Mouse (Mus musculus): ENCODE results near the gene D17Wsu92e. TPM values are rescaled to one million over a fixed set of nuclear protein-coding genes. Genes with fewer than 3 reads are reported as not detected.

The D17Wsu92e gene
- polyA plus RNA-seq, 1 experiment, result 89.6 TPM

DNA sequence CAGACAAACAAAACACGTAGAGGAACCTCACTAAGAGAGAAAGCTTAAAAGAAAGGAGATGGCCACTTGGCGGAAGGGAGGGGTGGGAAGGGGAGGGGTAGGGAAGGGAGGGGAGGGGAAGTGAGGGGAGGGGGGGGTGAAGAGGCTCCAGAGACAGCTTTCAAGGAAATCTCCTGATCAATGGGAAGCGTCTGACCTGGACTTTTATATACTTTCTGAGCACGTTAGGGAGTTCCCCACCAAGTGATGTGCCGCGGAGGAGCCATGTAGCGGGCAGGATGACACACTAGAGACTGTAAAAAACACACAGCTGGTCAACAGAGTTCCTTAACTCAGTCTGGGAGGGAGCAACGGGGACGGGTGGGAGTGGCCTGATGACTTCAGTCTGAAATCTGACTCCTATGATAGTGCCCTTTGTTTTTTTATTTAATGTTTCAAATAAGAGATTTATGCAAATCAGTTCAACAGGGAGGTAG, 6.5 kb upstream of the D17Wsu92e start:
- Histone ChIP-seq H3K4me1 (ENCODE audit: control insufficient read depth, insufficient read depth, insufficient read length, low read length) (peaks cover 18% of the 10 kb centered on the region), H3K36me3 (ENCODE audit: control insufficient read depth, insufficient read depth, low read length) (no peaks in the 10 kb centered on the region), H3K4me3 (ENCODE audit: low read depth, low read length) (peak overlapping the region; percentile 46; the same call in 1 of the 2 replicates), H3K27ac (ENCODE audit: insufficient read depth, low read depth, low read length) (peak overlapping the region; percentile 59; the same call in 1 of the 2 replicates), H3K27me3 (ENCODE audit: control insufficient read depth, insufficient read depth, low read length) (no peaks in the 10 kb centered on the region)
- TF ChIP-seq CTCF (IDR thresholded peaks at IDR 0.05; ENCODE audit: extremely low read depth, insufficient read length, insufficient replicate concordance, low read depth, low read length) (no peak), POLR2A (IDR thresholded peaks at IDR 0.05; ENCODE audit: low read depth, low read length) (no peak)
- WGBS, result 4% methylated on average over 9 of the region's 9 CpGs

DNA sequence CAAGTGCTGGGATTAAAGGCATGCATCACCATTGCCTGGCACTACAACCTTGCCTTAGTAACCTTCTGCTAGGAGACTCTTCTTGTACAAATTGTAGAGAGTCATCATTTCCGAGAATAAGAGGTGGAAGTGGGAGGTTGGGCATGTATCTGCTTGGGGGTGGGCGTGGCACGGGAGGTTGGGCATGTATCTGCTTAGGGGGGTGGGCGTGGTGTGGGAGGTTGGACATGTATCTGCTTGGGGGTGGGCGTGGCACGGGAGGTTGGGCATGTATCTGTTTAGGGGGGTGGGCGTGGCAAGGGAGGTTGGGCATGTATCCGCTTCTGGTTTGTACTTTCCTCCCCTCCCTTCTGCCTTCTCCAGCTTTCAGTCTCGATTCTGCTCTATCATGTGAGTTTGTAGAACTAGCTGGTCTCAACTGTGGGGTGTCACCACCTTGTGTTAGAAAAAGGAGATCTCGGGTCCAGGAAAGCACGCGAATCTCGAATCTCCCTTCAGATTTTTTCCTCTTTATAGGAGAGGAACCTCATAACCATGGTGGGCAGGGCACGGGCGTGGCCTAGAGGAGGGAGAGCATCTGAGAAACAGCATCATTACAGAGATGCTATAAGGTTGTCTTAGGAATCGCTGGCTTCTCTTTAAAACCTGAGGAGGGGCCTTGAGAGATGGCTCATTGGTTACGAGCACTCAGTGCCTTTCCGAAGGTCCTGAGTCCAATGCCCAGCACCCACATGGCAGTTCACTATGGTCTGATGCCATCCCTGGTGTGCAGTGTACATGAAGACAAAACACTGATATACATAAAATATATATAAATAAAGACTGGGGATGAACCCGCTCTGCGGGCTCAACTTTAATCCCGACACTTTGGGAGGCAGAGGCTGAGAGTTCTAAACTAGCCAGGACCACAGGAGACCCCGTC, 5.8 kb upstream of the D17Wsu92e start:
- Histone ChIP-seq H3K4me1 (ENCODE audit: control insufficient read depth, insufficient read depth, insufficient read length, low read length) (peaks cover 24% of the 10 kb centered on the region), H3K27me3 (ENCODE audit: control insufficient read depth, insufficient read depth, low read length) (no peaks in the 10 kb centered on the region), H3K27ac (ENCODE audit: insufficient read depth, low read depth, low read length) (peak overlapping the region; percentile 90), H3K4me3 (ENCODE audit: low read depth, low read length) (peak overlapping the region; percentile 46), H3K36me3 (ENCODE audit: control insufficient read depth, insufficient read depth, low read length) (no peaks in the 10 kb centered on the region)
- 3% methylated on average over 22 of the region's 22 CpGs for WGBS
- TF ChIP-seq CTCF (IDR thresholded peaks at IDR 0.05; ENCODE audit: extremely low read depth, insufficient read length, insufficient replicate concordance, low read depth, low read length) (no peak), POLR2A (IDR thresholded peaks at IDR 0.05; ENCODE audit: low read depth, low read length) (no peak)

DNA sequence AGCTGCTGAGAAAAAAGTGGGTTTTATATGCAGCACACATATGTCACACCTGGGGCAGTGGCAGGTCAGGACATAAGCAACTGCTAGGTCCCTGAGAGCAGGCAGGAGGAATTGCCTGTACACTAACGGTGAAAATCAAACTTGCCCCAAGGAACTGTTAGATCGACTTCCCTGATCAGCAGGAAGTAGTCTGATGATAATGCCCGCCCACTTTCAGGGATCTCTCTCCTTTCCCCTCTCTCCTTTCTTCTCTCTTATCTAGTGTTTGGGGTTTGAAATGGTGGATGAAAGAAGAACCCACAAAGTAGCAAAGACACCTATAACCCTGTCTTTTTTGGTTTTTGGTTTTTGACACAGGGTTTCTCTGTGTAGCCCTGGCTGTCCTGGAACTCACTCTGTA, 5.1 kb upstream of the D17Wsu92e start:
- Histone ChIP-seq H3K4me1 (ENCODE audit: control insufficient read depth, insufficient read depth, insufficient read length, low read length) (peaks cover 25% of the 10 kb centered on the region), H3K4me3 (ENCODE audit: low read depth, low read length) (no peak overlapping the region; the same call in 1 of the 2 replicates), H3K36me3 (ENCODE audit: control insufficient read depth, insufficient read depth, low read length) (no peaks in the 10 kb centered on the region), H3K27me3 (ENCODE audit: control insufficient read depth, insufficient read depth, low read length) (no peaks in the 10 kb centered on the region), H3K27ac (ENCODE audit: insufficient read depth, low read depth, low read length) (peak overlapping the region; percentile 74)
- TF ChIP-seq CTCF (IDR thresholded peaks at IDR 0.05; ENCODE audit: extremely low read depth, insufficient read length, insufficient replicate concordance, low read depth, low read length), result no peak
- no peak for TF ChIP-seq POLR2A (IDR thresholded peaks at IDR 0.05; ENCODE audit: low read depth, low read length)
- 16% methylated on average over 3 of the region's 3 CpGs for WGBS

- H3K27ac ChIP-seq (ENCODE audit: insufficient read depth, low read depth, low read length), result peak overlapping the region; percentile 74
- 41% methylated on average over 1 of the region's 1 CpGs for WGBS
- H3K27me3 ChIP-seq (ENCODE audit: control insufficient read depth, insufficient read depth, low read length), result no peaks in the 10 kb centered on the region
- H3K4me1 ChIP-seq (ENCODE audit: control insufficient read depth, insufficient read depth, insufficient read length, low read length), result peaks cover 25% of the 10 kb centered on the region
- H3K36me3 ChIP-seq (ENCODE audit: control insufficient read depth, insufficient read depth, low read length), result no peaks in the 10 kb centered on the region
- no peak overlapping the region for H3K4me3 ChIP-seq (ENCODE audit: low read depth, low read length)
- TF ChIP-seq POLR2A (IDR thresholded peaks at IDR 0.05; ENCODE audit: low read depth, low read length), result no peak
- TF ChIP-seq CTCF (IDR thresholded peaks at IDR 0.05; ENCODE audit: extremely low read depth, insufficient read length, insufficient replicate concordance, low read depth, low read length), result no peak
Measured at GRCm38 (mm10) chr17:27824941-27825340, 4.5 kb upstream of the D17Wsu92e start.

DNA sequence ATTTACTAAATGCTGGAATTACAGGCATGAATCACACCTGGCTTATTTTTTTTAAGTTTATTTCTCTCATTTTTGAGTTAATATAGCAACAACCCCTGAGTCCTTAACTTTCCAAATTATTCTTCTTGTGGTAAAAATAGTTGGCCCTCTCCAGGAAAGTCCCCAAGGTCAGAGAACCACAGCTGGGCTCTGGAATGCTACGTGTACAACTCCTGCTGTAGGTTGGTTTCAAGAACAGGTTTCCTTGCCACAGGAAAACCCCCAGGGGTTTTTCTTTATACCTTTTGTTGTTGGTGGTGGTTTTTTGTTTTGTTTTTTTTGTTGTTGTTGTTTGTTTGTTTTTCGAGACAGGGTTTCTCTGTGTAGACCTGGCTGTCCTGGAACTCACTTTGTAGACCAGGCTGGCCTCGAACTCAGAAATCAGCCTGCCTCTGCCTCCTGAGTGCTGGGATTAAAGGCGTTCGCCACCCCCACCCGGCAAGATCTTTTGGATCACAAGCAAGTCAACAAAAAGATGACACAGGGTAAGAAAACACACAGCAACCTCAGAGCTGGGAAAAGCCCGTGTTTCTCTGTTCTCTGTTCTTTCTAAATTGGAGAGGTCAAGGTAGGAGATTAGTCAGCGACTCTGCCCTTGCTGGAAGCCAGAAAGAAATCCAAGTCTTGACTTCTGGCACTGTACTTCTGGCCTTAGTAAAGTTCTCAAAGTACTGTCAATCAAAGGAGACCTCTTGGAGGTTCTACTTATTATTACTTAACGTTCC, 2.9 kb upstream of the D17Wsu92e start:
- Histone ChIP-seq H3K27ac (ENCODE audit: insufficient read depth, low read depth, low read length) (no peak overlapping the region), H3K4me1 (ENCODE audit: control insufficient read depth, insufficient read depth, insufficient read length, low read length) (peaks cover 25% of the 10 kb centered on the region), H3K36me3 (ENCODE audit: control insufficient read depth, insufficient read depth, low read length) (no peaks in the 10 kb centered on the region), H3K4me3 (ENCODE audit: low read depth, low read length) (no peak overlapping the region), H3K27me3 (ENCODE audit: control insufficient read depth, insufficient read depth, low read length) (no peaks in the 10 kb centered on the region)
- TF ChIP-seq CTCF (IDR thresholded peaks at IDR 0.05; ENCODE audit: extremely low read depth, insufficient read length, insufficient replicate concordance, low read depth, low read length) (no peak), POLR2A (IDR thresholded peaks at IDR 0.05; ENCODE audit: low read depth, low read length) (no peak)
- WGBS, result 85% methylated on average over 9 of the region's 9 CpGs

DNA sequence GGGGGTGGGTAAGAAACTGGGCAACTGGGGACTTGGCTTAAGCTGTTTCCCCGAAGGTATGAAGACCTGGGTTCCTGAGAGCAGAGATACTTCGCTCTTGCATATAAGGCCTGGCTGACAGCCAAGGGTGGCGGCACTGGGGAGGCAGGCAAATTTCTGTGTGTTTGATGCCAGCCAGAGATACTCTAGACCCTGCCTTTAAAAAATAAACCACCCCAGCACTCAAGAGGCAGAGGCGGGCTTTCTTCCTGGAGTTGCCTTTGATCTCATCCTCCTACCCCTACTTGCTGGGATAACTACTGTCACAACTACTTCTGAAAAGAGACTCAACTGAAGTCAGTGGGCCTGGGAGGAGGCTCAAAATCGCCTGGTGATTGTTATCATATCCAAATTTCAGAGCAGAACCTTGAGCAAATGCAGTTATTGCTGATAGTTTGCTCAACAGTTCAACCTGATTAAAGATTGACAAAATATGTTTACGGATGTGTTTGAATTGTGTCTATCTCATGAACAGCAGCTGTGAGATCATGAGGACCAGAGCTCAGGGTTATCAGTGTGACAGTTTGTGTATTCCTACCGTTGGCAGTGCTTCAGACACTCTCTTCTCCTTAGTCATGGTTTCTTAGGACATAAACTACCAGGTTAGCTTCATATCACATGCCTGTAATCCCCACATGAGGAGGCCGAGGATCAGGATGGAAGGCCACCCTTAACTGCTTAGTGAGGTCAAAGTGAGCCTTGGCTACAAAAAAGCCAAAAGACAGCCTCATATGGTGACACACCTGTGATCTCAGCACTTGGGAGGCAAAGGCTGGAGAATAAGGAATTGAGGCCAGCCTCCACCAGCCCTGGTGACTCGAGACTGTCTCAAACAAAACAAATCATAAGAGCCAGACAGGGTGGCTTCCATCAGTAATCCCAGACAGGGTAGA, 1.2 kb upstream of the D17Wsu92e start:
- H3K4me3 ChIP-seq (ENCODE audit: low read depth, low read length), result no peak overlapping the region
- H3K27ac ChIP-seq (ENCODE audit: insufficient read depth, low read depth, low read length), result peak overlapping the region; percentile 79
- H3K36me3 ChIP-seq (ENCODE audit: control insufficient read depth, insufficient read depth, low read length), result no peaks in the 10 kb centered on the region
- 21% methylated on average over 9 of the region's 9 CpGs for WGBS
- TF ChIP-seq CTCF (IDR thresholded peaks at IDR 0.05; ENCODE audit: extremely low read depth, insufficient read length, insufficient replicate concordance, low read depth, low read length), result no peak
- TF ChIP-seq POLR2A (IDR thresholded peaks at IDR 0.05; ENCODE audit: low read depth, low read length), result no peak
- no peaks in the 10 kb centered on the region for H3K27me3 ChIP-seq (ENCODE audit: control insufficient read depth, insufficient read depth, low read length)
- peaks cover 27% of the 10 kb centered on the region for H3K4me1 ChIP-seq (ENCODE audit: control insufficient read depth, insufficient read depth, insufficient read length, low read length)

Measured in small intestine, adult 2 months (tissue).